Mouse (Mus musculus): Measurements from ENCODE around the gene Fkbp9. TPM values are rescaled to one million over a fixed set of nuclear protein-coding genes. Genes with fewer than 3 reads are reported as not detected.

Fkbp9 gene
- polyA plus RNA-seq, 1 experiment = 0.94 TPM

GRCm38 (mm10) chr6:56834769-56835168, 2.9 kb downstream of the Fkbp9 start:
- H3K4me1 ChIP-seq = peaks cover 14% of the 10 kb centered on the region
- H3K9me3 ChIP-seq = no peaks in the 10 kb centered on the region
- TF ChIP-seq GATA1 (IDR thresholded peaks at IDR 0.05; ENCODE audit: borderline replicate concordance, low read length) = no peak
- no peak for TF ChIP-seq FLI1 (IDR thresholded peaks at IDR 0.05; ENCODE audit: low read length)

DNA sequence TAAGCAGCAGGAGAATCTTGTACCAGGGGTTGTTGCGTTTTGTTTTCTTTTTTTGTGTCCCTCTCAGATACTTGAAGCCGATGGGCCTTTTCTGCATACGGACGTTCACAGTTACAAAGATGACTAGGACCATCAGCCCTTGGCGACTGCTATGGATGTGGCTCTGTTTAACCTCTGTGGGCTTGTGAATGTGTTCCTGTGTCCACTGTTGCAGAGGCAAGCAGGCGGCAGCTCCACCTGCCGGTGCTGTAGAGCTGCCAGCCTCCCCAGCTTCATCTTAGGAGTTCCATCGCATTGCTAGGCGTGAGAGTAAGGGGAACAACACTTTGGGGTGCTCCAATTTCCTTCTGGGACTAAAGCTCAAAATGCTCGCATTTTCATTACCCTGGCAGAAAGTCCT, 3.7 kb downstream of the Fkbp9 start:
- H3K4me1 ChIP-seq = peaks cover 15% of the 10 kb centered on the region
- H3K27me3 ChIP-seq (replicated peaks) = peaks cover 18% of the 10 kb centered on the region
- H3K4me3 ChIP-seq (replicated peaks) = no peak overlapping the region
- TF ChIP-seq GATA1 (IDR thresholded peaks at IDR 0.05; ENCODE audit: borderline replicate concordance, low read length) (no peak), FLI1 (IDR thresholded peaks at IDR 0.05; ENCODE audit: low read length) (no peak)
- no peaks in the 10 kb centered on the region for H3K9me3 ChIP-seq
- no peaks in the 10 kb centered on the region for H3K36me3 ChIP-seq (replicated peaks; ENCODE audit: low read length)

More at GRCm38 (mm10) chr6:56834769-56835168, 2.9 kb downstream of the Fkbp9 start:
- Histone ChIP-seq H3K27me3 (replicated peaks) (peaks cover 16% of the 10 kb centered on the region), H3K4me3 (replicated peaks) (no peak overlapping the region), H3K36me3 (replicated peaks; ENCODE audit: low read length) (no peaks in the 10 kb centered on the region)

- Histone ChIP-seq H3K36me3 (replicated peaks; ENCODE audit: low read length) (no peaks in the 10 kb centered on the region), H3K4me3 (replicated peaks) (no peak overlapping the region), H3K27me3 (replicated peaks) (peaks cover 12% of the 10 kb centered on the region), H3K4me1 (peaks cover 11% of the 10 kb centered on the region), H3K9me3 (no peaks in the 10 kb centered on the region)
- TF ChIP-seq FLI1 (IDR thresholded peaks at IDR 0.05; ENCODE audit: low read length) (no peak), GATA1 (IDR thresholded peaks at IDR 0.05; ENCODE audit: borderline replicate concordance, low read length) (no peak)
Observed at GRCm38 (mm10) chr6:56837166-56837565, 5.3 kb downstream of the Fkbp9 start.

GRCm38 (mm10) chr6:56837621-56838020, 5.8 kb downstream of the Fkbp9 start:
- no peak for TF ChIP-seq GATA1 (IDR thresholded peaks at IDR 0.05; ENCODE audit: borderline replicate concordance, low read length)
- no peak for TF ChIP-seq FLI1 (IDR thresholded peaks at IDR 0.05; ENCODE audit: low read length)
- H3K36me3 ChIP-seq (replicated peaks; ENCODE audit: low read length) = no peaks in the 10 kb centered on the region
- H3K9me3 ChIP-seq = no peaks in the 10 kb centered on the region
- peaks cover 6% of the 10 kb centered on the region for H3K4me1 ChIP-seq
- no peak overlapping the region for H3K4me3 ChIP-seq (replicated peaks)
- peaks cover 9% of the 10 kb centered on the region for H3K27me3 ChIP-seq (replicated peaks)

GRCm38 (mm10) chr6:56843229-56843628, 11.4 kb downstream of the Fkbp9 start:
- Histone ChIP-seq H3K4me1 (peaks cover 13% of the 10 kb centered on the region), H3K4me3 (replicated peaks) (no peak overlapping the region), H3K36me3 (replicated peaks; ENCODE audit: low read length) (no peaks in the 10 kb centered on the region), H3K27me3 (replicated peaks) (peaks cover 3% of the 10 kb centered on the region), H3K9me3 (no peaks in the 10 kb centered on the region)
- TF ChIP-seq GATA1 (IDR thresholded peaks at IDR 0.05; ENCODE audit: borderline replicate concordance, low read length) (no peak), FLI1 (IDR thresholded peaks at IDR 0.05; ENCODE audit: low read length) (no peak)

DNA sequence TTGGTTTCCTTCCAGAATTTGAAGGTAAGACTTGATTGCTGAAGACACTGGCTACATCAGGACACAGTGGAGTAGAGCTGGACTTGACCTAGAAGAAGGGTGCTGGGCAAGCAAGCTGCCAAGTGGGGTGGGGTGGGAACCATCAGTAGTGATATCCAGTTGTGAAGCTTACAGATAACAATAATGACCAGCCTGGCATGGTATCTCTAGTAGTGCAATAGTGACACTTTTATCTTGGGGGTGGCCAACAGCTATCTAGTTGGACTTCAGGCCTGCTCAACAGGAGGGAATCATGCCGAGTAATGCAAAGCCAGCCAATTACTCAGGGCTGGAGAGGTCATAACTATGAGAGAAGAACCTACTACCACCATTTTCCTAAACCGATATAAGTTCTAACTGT, 12.5 kb downstream of the Fkbp9 start:
- Histone ChIP-seq H3K9me3 (no peaks in the 10 kb centered on the region), H3K4me1 (peaks cover 16% of the 10 kb centered on the region), H3K27me3 (replicated peaks) (peaks cover 3% of the 10 kb centered on the region), H3K4me3 (replicated peaks) (no peak overlapping the region), H3K36me3 (replicated peaks; ENCODE audit: low read length) (no peaks in the 10 kb centered on the region)
- no peak for TF ChIP-seq FLI1 (IDR thresholded peaks at IDR 0.05; ENCODE audit: low read length)
- TF ChIP-seq GATA1 (IDR thresholded peaks at IDR 0.05; ENCODE audit: borderline replicate concordance, low read length) = no peak

DNA sequence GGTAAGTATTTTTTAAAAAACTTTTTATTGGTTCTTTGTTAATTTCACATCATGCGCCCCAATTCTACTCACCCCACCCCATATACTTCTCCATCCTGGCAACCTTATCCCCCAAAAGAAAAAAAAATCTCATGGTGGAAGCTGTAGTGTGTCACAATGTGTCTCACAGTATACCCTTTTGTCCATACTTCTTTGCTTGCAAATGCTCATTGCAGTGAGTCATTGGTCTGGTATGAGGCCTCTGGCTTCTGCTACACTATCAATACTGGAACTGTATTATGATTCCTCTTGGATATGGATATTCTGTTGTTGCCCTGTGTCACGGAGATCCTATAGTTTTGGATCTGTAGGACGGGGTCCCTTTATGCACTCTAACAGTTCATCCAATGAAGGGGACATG, 17.1 kb downstream of the Fkbp9 start:
- TF ChIP-seq GATA1 (IDR thresholded peaks at IDR 0.05; ENCODE audit: borderline replicate concordance, low read length) (no peak), FLI1 (IDR thresholded peaks at IDR 0.05; ENCODE audit: low read length) (no peak)
- no peaks in the 10 kb centered on the region for H3K9me3 ChIP-seq
- no peaks in the 10 kb centered on the region for H3K27me3 ChIP-seq (replicated peaks)
- H3K36me3 ChIP-seq (replicated peaks; ENCODE audit: low read length) = peaks cover 2% of the 10 kb centered on the region
- H3K4me3 ChIP-seq (replicated peaks) = no peak overlapping the region
- H3K4me1 ChIP-seq = peaks cover 27% of the 10 kb centered on the region

DNA sequence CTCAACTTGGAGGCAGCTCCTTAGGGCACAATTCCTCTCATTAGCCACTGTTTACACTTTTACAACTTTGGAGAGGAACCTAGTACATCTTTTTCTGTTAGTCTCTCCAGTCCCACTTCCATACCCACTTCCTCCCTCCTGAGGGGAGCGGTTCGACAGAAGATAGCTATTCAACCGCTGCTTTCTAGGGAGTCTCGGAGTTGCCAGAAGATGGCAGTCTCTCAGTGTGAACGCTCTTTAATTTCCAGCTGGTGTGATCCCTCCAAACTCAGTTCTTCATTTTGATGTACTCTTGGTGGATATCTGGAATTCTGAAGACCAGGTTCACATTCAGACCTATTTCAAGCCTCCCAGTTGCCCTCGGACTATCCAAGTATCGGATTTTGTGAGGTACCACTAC, 18.5 kb downstream of the Fkbp9 start:
- Histone ChIP-seq H3K36me3 (replicated peaks; ENCODE audit: low read length) (peaks cover 2% of the 10 kb centered on the region), H3K4me1 (peaks cover 22% of the 10 kb centered on the region), H3K27me3 (replicated peaks) (no peaks in the 10 kb centered on the region), H3K9me3 (no peaks in the 10 kb centered on the region), H3K4me3 (replicated peaks) (no peak overlapping the region)
- TF ChIP-seq FLI1 (IDR thresholded peaks at IDR 0.05; ENCODE audit: low read length) (no peak), GATA1 (IDR thresholded peaks at IDR 0.05; ENCODE audit: borderline replicate concordance, low read length) (no peak)

GRCm38 (mm10) chr6:56854803-56855202, 22.9 kb downstream of the Fkbp9 start:
- H3K9me3 ChIP-seq = no peaks in the 10 kb centered on the region
- no peaks in the 10 kb centered on the region for H3K27me3 ChIP-seq (replicated peaks)
- H3K4me3 ChIP-seq (replicated peaks) = no peak overlapping the region
- TF ChIP-seq FLI1 (IDR thresholded peaks at IDR 0.05; ENCODE audit: low read length) (no peak), GATA1 (IDR thresholded peaks at IDR 0.05; ENCODE audit: borderline replicate concordance, low read length) (no peak)
- peaks cover 22% of the 10 kb centered on the region for H3K4me1 ChIP-seq
- H3K36me3 ChIP-seq (replicated peaks; ENCODE audit: low read length) = peaks cover 2% of the 10 kb centered on the region

GRCm38 (mm10) chr6:56856748-56857147, 24.9 kb downstream of the Fkbp9 start:
- Histone ChIP-seq H3K36me3 (replicated peaks; ENCODE audit: low read length) (no peaks in the 10 kb centered on the region), H3K4me3 (replicated peaks) (no peak overlapping the region)
- TF ChIP-seq GATA1 (IDR thresholded peaks at IDR 0.05; ENCODE audit: borderline replicate concordance, low read length) (no peak), FLI1 (IDR thresholded peaks at IDR 0.05; ENCODE audit: low read length) (no peak)

More at GRCm38 (mm10) chr6:56856748-56857147, 24.9 kb downstream of the Fkbp9 start:
- Histone ChIP-seq H3K27me3 (replicated peaks) (no peaks in the 10 kb centered on the region), H3K9me3 (no peaks in the 10 kb centered on the region; the same call in 1 of the 2 replicates), H3K4me1 (peaks cover 15% of the 10 kb centered on the region)
